Mouse (Mus musculus): ENCODE results near the gene Smarca4.

Smarca4 gene

DNA sequence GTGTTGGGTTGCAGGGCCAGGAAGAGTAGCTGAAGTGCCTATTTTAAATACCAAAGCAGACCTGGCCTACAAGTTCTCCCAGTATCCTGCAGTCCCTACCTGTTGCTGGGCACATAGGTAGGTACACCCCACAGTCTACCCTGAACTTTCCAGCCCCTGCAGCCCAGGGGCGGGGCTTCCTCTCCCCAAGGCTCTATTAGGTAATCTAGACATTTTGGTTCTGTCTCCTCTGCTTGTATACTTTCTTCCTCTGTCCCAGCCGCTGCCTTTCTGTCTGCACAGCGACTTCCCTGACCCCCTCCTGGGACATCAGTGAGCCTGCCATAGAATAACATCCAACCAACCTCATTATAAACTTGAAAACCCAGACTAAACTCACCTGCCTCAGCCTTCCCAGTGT is 134.4 kb downstream of the Smarca4 start:
- DNase-seq (ENCODE audit: low read depth, low spot score) = no peak

DNA sequence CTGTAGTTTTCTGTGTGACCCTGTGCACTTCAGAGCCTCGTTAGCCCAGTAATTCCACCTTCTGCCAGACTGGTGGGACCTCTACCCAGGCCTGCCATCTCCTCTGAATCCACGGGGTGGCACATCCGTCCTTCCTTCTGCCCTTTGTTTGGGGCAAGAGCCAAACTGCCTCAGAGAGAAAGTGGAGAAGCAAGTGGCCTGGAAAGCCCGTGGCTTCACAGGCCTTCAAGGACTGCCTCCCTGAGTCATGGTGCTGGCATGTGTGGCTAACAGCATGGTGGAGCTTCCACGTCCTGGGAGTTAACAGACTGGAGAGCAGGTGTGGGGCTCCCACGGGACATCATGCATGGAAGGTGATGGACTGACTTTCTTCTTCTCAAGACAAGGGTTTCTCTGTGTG is 135.4 kb downstream of the Smarca4 start:
- DNase-seq (ENCODE audit: low read depth, low spot score) = no peak

DNA sequence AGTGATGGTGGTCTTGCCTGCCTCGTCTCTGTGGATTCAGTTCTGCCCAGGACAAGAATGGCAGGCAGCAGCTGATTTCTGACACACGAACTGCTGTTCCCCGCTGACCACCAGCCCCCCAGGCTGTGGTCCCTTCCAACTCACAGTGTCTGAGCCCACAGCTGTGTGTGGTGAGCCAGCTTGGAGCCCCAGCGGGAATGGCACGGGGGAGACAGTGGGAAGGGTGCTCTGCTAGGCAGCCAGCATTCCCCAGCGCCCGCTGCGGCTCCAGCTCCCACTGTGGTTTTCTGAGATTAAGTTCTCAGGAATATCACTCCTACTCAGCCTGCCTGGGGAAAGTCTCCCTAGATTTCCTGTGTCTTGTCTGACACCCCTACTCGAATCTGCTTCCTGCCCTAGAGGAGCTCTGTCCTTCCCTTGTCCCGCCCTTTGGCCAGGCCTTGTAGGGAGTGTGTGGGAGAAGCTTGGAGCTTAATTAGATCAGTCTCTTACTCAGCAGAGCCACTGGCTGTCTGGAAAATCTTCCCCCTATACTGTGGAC is 136.4 kb downstream of the Smarca4 start:
- no peak for DNase-seq (ENCODE audit: low read depth, low spot score)
